Mouse (Mus musculus): ENCODE data around the gene Ankrd33. TPM values are rescaled to one million over a fixed set of nuclear protein-coding genes. Genes with fewer than 3 reads are reported as not detected.

The Ankrd33 gene
- polyA plus RNA-seq (2015; fragmentation: Nextera tagmentation; extraction: Ambion mirVana) = not detected in 2 replicates

DNA sequence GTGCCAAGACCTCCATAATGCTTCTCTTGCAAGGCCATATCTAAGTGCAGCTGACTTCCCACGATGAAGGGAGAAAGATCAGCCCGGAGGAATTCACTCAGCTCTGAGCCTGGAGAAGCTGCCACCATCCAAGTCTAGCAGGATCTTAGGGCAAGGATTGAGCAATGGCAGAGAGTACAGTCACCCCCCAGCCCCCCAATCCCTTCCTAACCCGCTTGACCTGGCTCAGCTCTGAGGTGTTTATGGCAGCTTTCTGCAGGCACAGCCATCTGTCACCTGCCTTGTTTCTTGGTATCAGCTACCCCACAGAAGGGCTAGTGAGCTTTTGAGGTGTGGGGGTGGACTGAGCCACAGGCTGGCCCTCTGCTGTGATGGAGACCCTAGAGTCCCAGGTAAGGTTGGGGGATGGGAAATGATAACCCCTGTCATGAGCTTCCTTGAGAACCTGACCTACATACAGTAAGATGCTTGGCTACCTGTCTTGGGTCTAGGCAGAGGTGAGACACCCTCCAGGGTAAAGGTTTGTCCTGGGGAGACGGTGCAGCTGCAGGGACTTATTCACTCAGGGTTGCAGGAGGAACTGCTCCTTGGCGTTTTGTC, at the start of gene Ankrd33:
TSS of gene Ankrd33 (plus strand) at position 245 of the 600 bp plus-strand sequence.
- Histone ChIP-seq H3K27me3 (peaks cover 6% of the 10 kb centered on the region; the same call in 1 of the 2 replicates), H3K9ac (no peak within 1 kb of the TSS), H3K4me3 (no peak within 1 kb of the TSS), H3K9me3 (no peaks in the 10 kb centered on the region), H3K4me1 (replicated peaks) (no peaks in the 10 kb centered on the region), H3K27ac (replicated peaks) (no peak within 1 kb of the TSS), H3K4me2 (no peak within 1 kb of the TSS), H3K36me3 (no peaks in the 10 kb centered on the region)
- no peak for ATAC-seq (ENCODE audit: low read depth)
- WGBS = 76% methylated on average over 5 of the region's 5 CpGs

DNA sequence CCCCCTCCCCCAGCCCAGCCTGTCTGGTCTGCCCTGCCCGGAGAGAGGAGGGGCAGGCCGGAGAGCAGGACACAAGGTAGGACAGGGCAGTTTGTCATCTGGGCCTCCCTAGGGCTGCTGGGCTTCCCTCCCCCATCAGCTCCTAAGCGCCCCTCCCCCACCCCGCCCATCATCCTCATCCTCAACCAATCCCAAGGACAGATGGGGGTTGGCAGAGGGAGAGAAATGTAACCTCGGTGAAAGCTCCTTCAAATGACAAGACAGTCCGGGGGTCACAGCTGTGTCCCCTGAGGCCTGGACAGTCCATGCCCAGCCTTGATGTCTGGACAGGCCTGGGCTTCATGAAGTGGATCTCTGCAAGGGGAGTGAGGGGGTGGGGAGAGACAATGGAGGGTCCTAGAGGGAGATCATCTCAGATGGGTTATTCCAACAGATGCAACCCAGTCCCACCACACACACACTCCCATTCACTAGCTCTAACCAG, 49.1 kb upstream of the Ankrd33 start:
- 8% methylated on average over 6 of the region's 6 CpGs for WGBS
- peak overlapping the region; percentile 72 for H3K27ac ChIP-seq (replicated peaks)
- H3K9ac ChIP-seq = peak overlapping the region; percentile 23

DNA sequence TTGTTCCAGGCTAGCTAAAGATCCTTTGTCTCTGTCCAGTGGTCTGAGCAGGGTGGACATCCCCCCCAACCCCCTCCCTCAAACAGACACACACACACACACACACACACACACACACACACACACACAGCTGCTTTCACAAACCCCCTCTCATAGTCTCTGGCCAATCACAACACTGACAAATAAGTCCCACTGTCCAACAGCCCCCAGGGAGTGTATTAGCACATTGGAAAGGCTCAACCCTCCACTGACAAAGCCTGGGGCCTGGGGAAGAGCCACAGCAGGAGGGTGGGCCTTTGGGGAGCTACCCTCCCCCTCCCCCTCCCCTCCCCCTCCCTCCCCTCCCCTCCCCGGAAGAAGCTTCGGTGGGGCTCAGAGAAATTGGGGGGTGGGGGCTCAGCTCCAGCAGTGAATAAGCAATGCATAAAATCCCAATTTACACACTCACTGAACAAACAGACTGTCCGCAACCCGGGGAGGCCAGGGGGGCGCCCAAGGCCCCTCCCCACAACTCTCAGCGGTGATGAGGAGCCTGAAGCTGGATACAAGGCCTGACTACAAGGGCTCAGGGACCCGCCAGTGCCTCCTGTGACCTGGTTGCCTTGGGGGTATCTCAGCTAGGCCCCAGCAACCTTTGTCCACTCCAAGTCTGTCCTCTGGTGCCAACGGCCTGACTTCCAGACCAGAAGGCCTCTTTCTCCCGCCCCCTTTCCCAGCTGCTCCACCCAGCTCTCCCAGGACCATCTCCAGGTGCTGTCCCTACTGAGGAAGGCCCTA, 48.4 kb upstream of the Ankrd33 start:
- peak overlapping the region; percentile 72 for H3K27ac ChIP-seq (replicated peaks)
- no peak overlapping the region for H3K4me3 ChIP-seq
- ATAC-seq (ENCODE audit: low read depth) = peak; percentile 62; the same call in 1 of the 2 replicates
- H3K4me2 ChIP-seq = no peak overlapping the region
- 8% methylated on average over 7 of the region's 9 CpGs for WGBS
- H3K4me1 ChIP-seq (replicated peaks) = peaks cover 77% of the 10 kb centered on the region
- H3K36me3 ChIP-seq = no peaks in the 10 kb centered on the region
- no peaks in the 10 kb centered on the region for H3K9me3 ChIP-seq
- peak overlapping the region; percentile 23; the same call in 1 of the 2 replicates for H3K9ac ChIP-seq
- H3K27me3 ChIP-seq = no peaks in the 10 kb centered on the region

More for the DNA sequence above, 49.1 kb upstream of the Ankrd33 start:
- H3K4me1 ChIP-seq (replicated peaks) = peaks cover 81% of the 10 kb centered on the region
- no peaks in the 10 kb centered on the region for H3K9me3 ChIP-seq
- H3K36me3 ChIP-seq = no peaks in the 10 kb centered on the region
- no peaks in the 10 kb centered on the region for H3K27me3 ChIP-seq
- no peak overlapping the region for H3K4me2 ChIP-seq
- peak; percentile 20; the same call in 1 of the 2 replicates for ATAC-seq (ENCODE audit: low read depth)
- H3K4me3 ChIP-seq = no peak overlapping the region

DNA sequence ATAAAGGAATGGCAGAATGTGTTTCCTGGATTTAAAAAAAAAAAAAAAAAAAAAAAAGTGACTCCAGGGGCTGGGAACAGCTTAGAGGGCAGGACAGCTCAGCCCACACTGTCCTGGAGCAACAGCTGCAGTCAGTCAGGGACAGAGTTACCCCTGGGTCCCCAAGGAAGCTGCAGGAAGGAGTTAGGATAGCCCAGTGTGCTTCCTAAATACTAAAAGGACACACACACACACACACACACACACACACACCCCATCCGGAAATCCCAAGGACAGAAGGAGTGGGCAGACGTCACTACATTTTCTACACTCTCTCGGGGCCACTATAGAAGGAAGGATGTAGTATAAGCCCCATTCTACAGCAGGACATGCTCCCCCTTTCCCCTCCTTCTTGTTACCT, 47.5 kb upstream of the Ankrd33 start:
- Histone ChIP-seq H3K4me3 (no peak overlapping the region), H3K27ac (replicated peaks) (no peak overlapping the region), H3K9ac (no peak overlapping the region), H3K9me3 (no peaks in the 10 kb centered on the region), H3K4me1 (replicated peaks) (peaks cover 76% of the 10 kb centered on the region), H3K27me3 (no peaks in the 10 kb centered on the region), H3K4me2 (no peak overlapping the region), H3K36me3 (no peaks in the 10 kb centered on the region)
- ATAC-seq (ENCODE audit: low read depth) = no peak
- 55% methylated on average over 3 of the region's 3 CpGs for WGBS

DNA sequence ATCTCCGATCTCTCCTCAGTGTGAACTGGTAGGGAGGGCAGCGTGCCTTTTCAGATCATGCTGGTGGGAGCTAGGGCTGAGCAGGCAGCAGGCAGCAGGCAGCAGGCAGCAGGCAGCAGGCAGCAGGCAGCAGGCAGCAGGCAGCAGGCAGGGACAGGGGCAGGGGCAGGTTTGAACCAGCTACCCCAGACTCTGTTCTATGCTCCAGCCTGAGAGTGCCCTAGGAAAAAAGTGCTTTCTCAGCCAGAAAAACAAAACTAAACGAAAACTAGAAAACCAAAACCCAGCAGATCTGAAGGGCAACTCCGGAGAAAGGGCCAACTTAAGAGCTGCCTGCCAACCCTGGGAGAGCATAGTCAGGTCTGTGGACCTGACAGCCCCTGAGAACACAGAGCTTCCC, 46.9 kb upstream of the Ankrd33 start:
- 54% methylated on average over 4 of the region's 4 CpGs for WGBS
- H3K9me3 ChIP-seq = no peaks in the 10 kb centered on the region
- no peak overlapping the region for H3K4me2 ChIP-seq
- no peaks in the 10 kb centered on the region for H3K27me3 ChIP-seq
- no peak overlapping the region for H3K4me3 ChIP-seq
- ATAC-seq (ENCODE audit: low read depth) = no peak
- 0 out of 2 replicates have a peak overlapping the region, but pooled peaks have one; percentile 22 for H3K9ac ChIP-seq
- H3K36me3 ChIP-seq = no peaks in the 10 kb centered on the region
- no peak overlapping the region for H3K27ac ChIP-seq (replicated peaks)
- H3K4me1 ChIP-seq (replicated peaks) = peaks cover 82% of the 10 kb centered on the region

DNA sequence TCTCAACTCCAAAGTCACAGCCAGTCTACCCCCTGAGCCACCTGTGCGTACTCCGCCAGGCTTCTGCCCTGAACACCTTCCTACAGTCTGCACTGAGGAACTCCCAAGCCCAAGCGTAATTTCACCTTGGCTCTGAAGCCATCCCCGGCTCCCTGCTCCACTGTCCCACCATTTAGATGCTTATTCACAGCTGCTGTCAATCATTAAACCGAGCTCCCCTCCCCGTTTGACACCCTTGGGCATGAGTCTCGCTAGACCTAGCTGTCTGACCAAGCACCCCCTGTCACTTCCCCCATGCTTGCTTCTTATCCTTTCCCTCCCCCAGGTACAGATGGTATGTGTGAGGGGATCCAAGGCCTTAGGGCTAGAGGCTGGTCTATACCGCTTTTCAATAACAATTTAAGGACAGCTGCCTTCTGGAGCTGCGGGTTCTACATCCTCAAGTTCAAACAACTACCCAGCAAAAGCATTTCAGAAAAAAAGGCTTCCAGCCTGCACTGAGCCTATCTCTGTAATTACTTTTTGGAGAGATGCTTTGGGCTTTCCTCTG, 45.8 kb upstream of the Ankrd33 start:
- H3K27ac ChIP-seq (replicated peaks) = peak overlapping the region; percentile 67
- ATAC-seq (ENCODE audit: low read depth) = no peak
- no peaks in the 10 kb centered on the region for H3K9me3 ChIP-seq
- 37% methylated on average over 9 of the region's 9 CpGs for WGBS
- H3K9ac ChIP-seq = peak overlapping the region; percentile 34; the same call in 1 of the 2 replicates
- H3K27me3 ChIP-seq = no peaks in the 10 kb centered on the region
- H3K4me1 ChIP-seq (replicated peaks) = peaks cover 90% of the 10 kb centered on the region
- no peak overlapping the region for H3K4me3 ChIP-seq
- H3K4me2 ChIP-seq = no peak overlapping the region
- H3K36me3 ChIP-seq = no peaks in the 10 kb centered on the region

- H3K27me3 ChIP-seq = no peaks in the 10 kb centered on the region
- peak overlapping the region; percentile 34; the same call in 1 of the 2 replicates for H3K9ac ChIP-seq
- H3K27ac ChIP-seq (replicated peaks) = no peak overlapping the region
- WGBS = 31% methylated on average over 5 of the region's 5 CpGs
- no peak for ATAC-seq (ENCODE audit: low read depth)
- no peaks in the 10 kb centered on the region for H3K36me3 ChIP-seq
- H3K9me3 ChIP-seq = no peaks in the 10 kb centered on the region
- H3K4me1 ChIP-seq (replicated peaks) = peaks cover 90% of the 10 kb centered on the region
- H3K4me2 ChIP-seq = no peak overlapping the region
- no peak overlapping the region for H3K4me3 ChIP-seq
Observed at GRCm38 (mm10) chr15:101070762-101071161, 44.8 kb upstream of the Ankrd33 start.

- WGBS = 65% methylated on average over 2 of the region's 2 CpGs
- Histone ChIP-seq H3K4me2 (no peak overlapping the region), H3K27me3 (no peaks in the 10 kb centered on the region), H3K4me3 (no peak overlapping the region), H3K9ac (no peak overlapping the region), H3K9me3 (no peaks in the 10 kb centered on the region), H3K4me1 (replicated peaks) (peaks cover 89% of the 10 kb centered on the region), H3K27ac (replicated peaks) (no peak overlapping the region), H3K36me3 (no peaks in the 10 kb centered on the region)
- ATAC-seq (ENCODE audit: low read depth) = no peak
Observed at GRCm38 (mm10) chr15:101072736-101073135, 42.8 kb upstream of the Ankrd33 start.

DNA sequence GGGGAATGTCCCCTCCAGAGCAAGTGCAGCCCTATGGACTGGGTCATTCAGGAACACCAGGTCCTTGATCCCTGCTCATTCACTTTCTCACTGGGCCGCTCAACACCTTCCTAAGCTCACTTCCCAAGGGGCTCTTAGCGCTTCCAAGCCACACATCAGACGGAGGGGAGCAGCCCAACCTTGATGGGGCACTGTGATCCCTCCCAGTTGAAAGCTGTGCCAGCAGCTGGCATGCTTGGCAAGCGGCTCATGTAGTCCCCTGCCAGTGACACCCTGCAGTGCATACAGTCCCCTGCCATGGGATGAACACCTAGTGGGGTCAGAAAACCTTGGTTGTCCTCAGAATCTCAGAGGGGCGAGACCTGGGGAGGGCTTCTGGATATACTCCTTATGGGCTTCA, 41.5 kb upstream of the Ankrd33 start:
- Histone ChIP-seq H3K4me2 (no peak overlapping the region), H3K9ac (no peak overlapping the region), H3K4me3 (no peak overlapping the region), H3K9me3 (no peaks in the 10 kb centered on the region), H3K27me3 (no peaks in the 10 kb centered on the region), H3K36me3 (no peaks in the 10 kb centered on the region), H3K4me1 (replicated peaks) (peaks cover 86% of the 10 kb centered on the region), H3K27ac (replicated peaks) (no peak overlapping the region)
- ATAC-seq (ENCODE audit: low read depth) = no peak
- 69% methylated on average over 5 of the region's 5 CpGs for WGBS

DNA sequence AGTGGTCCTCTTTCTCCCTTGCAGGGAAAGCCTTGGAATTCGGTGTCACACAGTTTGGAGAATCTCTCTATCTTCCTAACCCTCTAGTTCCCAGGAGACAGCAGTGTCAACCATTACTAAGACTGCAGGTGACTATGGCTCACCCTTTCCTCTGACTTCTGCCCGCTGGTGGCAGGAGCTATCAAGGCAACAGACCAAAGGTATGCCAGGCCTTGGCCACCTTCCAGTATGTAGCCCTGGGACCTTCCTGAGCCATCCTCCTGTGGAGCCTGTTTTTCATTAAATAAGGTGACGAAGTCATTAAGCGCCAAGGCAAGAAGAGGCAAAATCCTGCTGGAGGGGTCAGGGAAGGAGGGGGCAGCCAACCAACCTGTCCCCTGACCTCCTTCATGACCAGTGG, 40.4 kb upstream of the Ankrd33 start:
- Histone ChIP-seq H3K4me2 (peak overlapping the region; percentile 72), H3K27me3 (no peaks in the 10 kb centered on the region), H3K4me3 (peak overlapping the region; percentile 75; the same call in 1 of the 2 replicates), H3K9ac (peak overlapping the region; percentile 95; the same call in 1 of the 2 replicates), H3K36me3 (no peaks in the 10 kb centered on the region), H3K4me1 (replicated peaks) (peaks cover 84% of the 10 kb centered on the region), H3K27ac (replicated peaks) (peak overlapping the region; percentile 94), H3K9me3 (no peaks in the 10 kb centered on the region)
- no peak for ATAC-seq (ENCODE audit: low read depth)
- whole genome bisulfite sequencing = 58% methylated on average over 4 of the region's 4 CpGs

DNA sequence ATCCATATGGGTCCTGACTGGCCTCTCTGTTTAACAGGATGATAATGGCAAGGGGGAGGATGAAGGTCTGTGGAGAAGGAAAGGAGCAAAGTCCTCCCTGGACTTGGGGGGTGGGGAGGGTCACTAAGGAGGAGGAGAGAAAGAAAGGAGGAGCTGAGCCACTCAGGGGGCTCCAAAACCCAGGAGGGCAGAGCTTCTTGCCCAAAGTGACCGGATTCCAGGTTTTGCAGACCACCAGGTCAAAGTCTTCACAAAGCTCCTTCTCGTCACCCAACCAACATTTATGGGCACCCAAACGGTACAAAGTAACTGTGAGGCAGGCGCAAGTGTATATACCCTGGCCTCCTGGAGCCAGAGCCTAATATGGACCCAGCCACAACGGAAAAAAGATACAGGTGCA, 39.9 kb upstream of the Ankrd33 start:
- Histone ChIP-seq H3K4me3 (peak overlapping the region; percentile 75), H3K4me2 (peak overlapping the region; percentile 72), H3K9me3 (no peaks in the 10 kb centered on the region), H3K36me3 (no peaks in the 10 kb centered on the region), H3K27ac (replicated peaks) (peak overlapping the region; percentile 94), H3K9ac (peak overlapping the region; percentile 95), H3K4me1 (replicated peaks) (peaks cover 84% of the 10 kb centered on the region), H3K27me3 (no peaks in the 10 kb centered on the region)
- no peak for ATAC-seq (ENCODE audit: low read depth)
- 10% methylated on average over 5 of the region's 5 CpGs for WGBS

All from neural tube, embryonic 13.5 days (tissue).